Comparison of ENCODE assay signal across 18 mouse cellular contexts in genomic region chr17:86409485-86409884, GRCm38 (mm10).
"Had no signal": no experiment of that assay in that cellular context is flagged by ENCODE, and none has a peak within 500 bp of the region (broad histone marks: within the 10 kb centered on the region; RNA-seq: fewer than 3 reads in every experiment).

No protein-coding gene starts in this region.

- H3K36me3 ChIP-seq: midbrain, embryonic 10.5 days; midbrain, embryonic 12.5 days; neural tube, embryonic 13.5 days; neural tube, embryonic 15.5 days had no signal

- H3K27me3 ChIP-seq: neural tube, embryonic 13.5 days; neural tube, embryonic 15.5 days had no signal

- H3K4me3 ChIP-seq: midbrain, embryonic 10.5 days; midbrain, embryonic 12.5 days; myocyte; neural tube, embryonic 13.5 days; neural tube, embryonic 15.5 days had no signal

- DNase-seq: lung, adult 18-20 months; lung, embryonic 14.5 days; lung, postnatal 10 days; lung, postnatal 4 days; midbrain, embryonic 14.5 days; retina, postnatal 1 day; right cerebral cortex, adult 18-20 months; right cerebral cortex, postnatal 25 days; right cerebral cortex, postnatal 4 days; spleen, adult 18-20 months; thymus, adult 18-20 months; thymus, postnatal 14 days; thymus, postnatal 36 days had no signal

- H3K9ac ChIP-seq: lung, embryonic 14.5 days; midbrain, embryonic 12.5 days; neural tube, embryonic 15.5 days had no signal

- H3K4me2 ChIP-seq: lung, embryonic 14.5 days; midbrain, embryonic 12.5 days; neural tube, embryonic 13.5 days; neural tube, embryonic 15.5 days had no signal

- H3K27ac ChIP-seq: midbrain, embryonic 12.5 days; neural tube, embryonic 15.5 days had no signal

- H3K9me3 ChIP-seq: midbrain, embryonic 10.5 days; midbrain, embryonic 12.5 days; neural tube, embryonic 13.5 days; neural tube, embryonic 15.5 days had no signal
